Mouse (Mus musculus) megakaryocyte, embryonic 14.5 days (primary cell): Measurements from ENCODE around the gene Acot7.

Source experiments
- FLI1 ChIP-seq: IDR thresholded peaks from 2 replicates; pipeline ENCODE4 v1.6.1; 2012; ENCODE audit warnings: low read length, inconsistent platforms, mixed read lengths
- GATA1 ChIP-seq: IDR thresholded peaks from 3 replicates; pipeline ENCODE4 v1.6.1; 2012; ENCODE audit warnings: mixed read lengths, low read length, inconsistent platforms, borderline replicate concordance

GRCm38 (mm10) chr4:152177174-152177536, 779 bp upstream of the Acot7 start:
- TF ChIP-seq GATA1 (no peak), FLI1 (no peak)
